Mouse (Mus musculus) G1E (cell line): ENCODE measurements around the gene Fosl2. TPM values are rescaled to one million over a fixed set of nuclear protein-coding genes. Genes with fewer than 3 reads are reported as not detected.
A peak's percentile ranks its signal among the peaks of the same experiment; 100 is the strongest.

Source experiments
- ATAC-seq: 2 replicates; pipeline ENCODE4 v1.8.0; 2016; ENCODE audit warnings: mild to moderate bottlenecking; ENCODE audit not compliant: insufficient number of reproducible peaks, poor library complexity, low FRiP score, severe bottlenecking; ENCODE audit errors: extremely low read depth
- DNase-seq: peaks from one replicate; pipeline ENCODE4 v3.0.0; 2012; ENCODE audit warnings: low spot score
- H3K27me3 ChIP-seq: 2 replicates; pipeline ENCODE4 v1.6.1; 2012; ENCODE audit warnings: mild to moderate bottlenecking, low read length, inconsistent platforms; ENCODE audit not compliant: insufficient read depth
- H3K36me3 ChIP-seq: replicated peaks from 2 replicates; pipeline ENCODE3; 2012; ENCODE audit warnings: mild to moderate bottlenecking, inconsistent platforms
- H3K4me1 ChIP-seq: 2 replicates; pipeline ENCODE4 v1.6.1; 2012; ENCODE audit warnings: low read depth, low read length, inconsistent platforms, mixed read lengths; ENCODE audit not compliant: insufficient read depth
- H3K4me3 ChIP-seq: 2 replicates; pipeline ENCODE4 v1.5.1; 2012; ENCODE audit warnings: low read depth, mild to moderate bottlenecking, inconsistent platforms, low read length, moderate library complexity, mixed read lengths
- H3K9me3 ChIP-seq: replicated peaks from 2 replicates; pipeline ENCODE4 v1.6.1; 2012; ENCODE audit warnings: inconsistent platforms
- CTCF ChIP-seq: IDR thresholded peaks from 2 replicates; pipeline ENCODE4 v1.5.1; 2012; ENCODE audit warnings: low read depth, low read length, inconsistent platforms, mixed read lengths
- GATA1 ChIP-seq: IDR thresholded peaks from 2 replicates; pipeline ENCODE4 v1.6.1; 2012; ENCODE audit warnings: borderline replicate concordance, low read length, inconsistent platforms, mixed read lengths
- GATA2 ChIP-seq: IDR thresholded peaks from 2 replicates; pipeline ENCODE4 v1.6.1; 2012; ENCODE audit warnings: low read depth, low read length, inconsistent platforms, borderline replicate concordance
- POLR2AphosphoS5 ChIP-seq: IDR thresholded peaks from 2 replicates; pipeline ENCODE4 v1.6.1; 2012; ENCODE audit warnings: low read depth, low read length, inconsistent platforms; ENCODE audit not compliant: insufficient replicate concordance
- TAL1 ChIP-seq: conservative IDR thresholded peaks from 2 replicates; pipeline ENCODE4 v1.6.1; 2012; ENCODE audit warnings: low read depth, low read length, inconsistent platforms, mixed read lengths
- polyA plus RNA-seq: library from polyadenylated mRNA; stranded (reverse); fragments of >175 nt; gene quantifications from 2 replicates; pipeline ENCODE4 v1.2.3, GENCODE M21; 2012
- total RNA-seq, 2 experiments: library from RNA; stranded (forward) in 1 of 2; stranded (reverse) in 1 of 2; fragments of 200-1000 nt in 1 of 2; fragments of >200 nt in 1 of 2; fragmentation: Nextera tagmentation in 1 of 2; gene quantifications; 2 replicates each; pipeline ENCODE4 v1.2.3; 2014 to 2017

The Fosl2 gene
- 0.15 and 0.34 TPM in 2 replicates for total RNA-seq (2014; fragmentation: Nextera tagmentation)
- total RNA-seq (2017) = 1.1 and 1.8 TPM in 2 replicates
- 0.42 and 0.72 TPM in 2 replicates for polyA plus RNA-seq

- ATAC-seq (peak; percentile 57), DNase-seq (peak; percentile 39)
- Histone ChIP-seq H3K36me3 (no peaks in the 10 kb centered on the region), H3K4me3 (peak within 1 kb of the TSS; percentile 66), H3K9me3 (peaks cover 15% of the 10 kb centered on the region), H3K27me3 (peaks cover 62% of the 10 kb centered on the region), H3K4me1 (peaks cover 13% of the 10 kb centered on the region)
- TF ChIP-seq TAL1 (no peak), GATA1 (no peak), POLR2AphosphoS5 (no peak), CTCF (no peak), GATA2 (no peak)
Measured at GRCm38 (mm10) chr5:32135336-32136206, at the start of gene Fosl2. Gene Fosl2 (plus strand): TSS chr5:32135801.

GRCm38 (mm10) chr5:32085971-32086370 lies 49.6 kb upstream of the Fosl2 start:
- no peak for ATAC-seq

GRCm38 (mm10) chr5:32086526-32087090 lies 49.0 kb upstream of the Fosl2 start:
- TF ChIP-seq TAL1 (no peak), GATA1 (no peak), POLR2AphosphoS5 (no peak), GATA2 (no peak), CTCF (no peak)
- H3K27me3 ChIP-seq = peaks cover 5% of the 10 kb centered on the region; the same call in 1 of the 2 replicates
- ATAC-seq = no peak
- 0 out of 2 replicates have a peak, but pooled peaks cover 2% of the 10 kb centered on the region for H3K4me1 ChIP-seq
- peaks cover 14% of the 10 kb centered on the region for H3K36me3 ChIP-seq
- H3K4me3 ChIP-seq = no peak overlapping the region
- H3K9me3 ChIP-seq = no peaks in the 10 kb centered on the region
- DNase-seq = no peak

More at GRCm38 (mm10) chr5:32085971-32086370, 49.6 kb upstream of the Fosl2 start:
- H3K4me1 ChIP-seq = 0 out of 2 replicates have a peak, but pooled peaks cover 2% of the 10 kb centered on the region
- TF ChIP-seq POLR2AphosphoS5 (no peak), TAL1 (no peak), GATA2 (no peak), GATA1 (no peak), CTCF (no peak)
- no peaks in the 10 kb centered on the region for H3K9me3 ChIP-seq
- no peak for DNase-seq
- no peak overlapping the region for H3K4me3 ChIP-seq
- H3K36me3 ChIP-seq = peaks cover 15% of the 10 kb centered on the region
- H3K27me3 ChIP-seq = 0 out of 2 replicates have a peak, but pooled peaks cover 5% of the 10 kb centered on the region

- peaks cover 9% of the 10 kb centered on the region for H3K27me3 ChIP-seq
- 0 out of 2 replicates have a peak, but pooled peaks cover 2% of the 10 kb centered on the region for H3K4me1 ChIP-seq
- DNase-seq (no peak), ATAC-seq (no peak)
- no peaks in the 10 kb centered on the region for H3K9me3 ChIP-seq
- H3K36me3 ChIP-seq = peaks cover 13% of the 10 kb centered on the region
- no peak for TF ChIP-seq GATA1
- TF ChIP-seq CTCF = no peak
- TF ChIP-seq POLR2AphosphoS5 = no peak
- TF ChIP-seq TAL1 = no peak
- TF ChIP-seq GATA2 = no peak
- H3K4me3 ChIP-seq = no peak overlapping the region
Measured at GRCm38 (mm10) chr5:32089481-32089880, 46.1 kb upstream of the Fosl2 start.

GRCm38 (mm10) chr5:32092281-32092680 lies 43.3 kb upstream of the Fosl2 start:
- no peaks in the 10 kb centered on the region for H3K9me3 ChIP-seq
- ATAC-seq (no peak), DNase-seq (no peak)
- H3K4me1 ChIP-seq = no peaks in the 10 kb centered on the region
- TF ChIP-seq GATA2 = no peak
- no peaks in the 10 kb centered on the region for H3K36me3 ChIP-seq
- H3K4me3 ChIP-seq = no peak overlapping the region
- H3K27me3 ChIP-seq = peaks cover 19% of the 10 kb centered on the region

GRCm38 (mm10) chr5:32098691-32099090 lies 36.9 kb upstream of the Fosl2 start:
- no peak for TF ChIP-seq GATA2
- no peaks in the 10 kb centered on the region for H3K9me3 ChIP-seq
- peaks cover 45% of the 10 kb centered on the region for H3K27me3 ChIP-seq
- no peak for ATAC-seq
- DNase-seq = no peak
- H3K4me3 ChIP-seq = no peak overlapping the region
- no peaks in the 10 kb centered on the region for H3K4me1 ChIP-seq
- no peaks in the 10 kb centered on the region for H3K36me3 ChIP-seq
